Mouse (Mus musculus) bone marrow macrophage, adult 2 months (primary cell): Measurements from ENCODE around the gene Megf8.

Experiments used
- CTCF ChIP-seq: IDR thresholded peaks from 2 replicates; pipeline ENCODE4 v1.5.1; 2012; ENCODE audit warnings: low read depth, mild to moderate bottlenecking, low read length, moderate library complexity
- POLR2A ChIP-seq: IDR thresholded peaks from 2 replicates; pipeline ENCODE4 v1.6.1; 2012; ENCODE audit warnings: mild to moderate bottlenecking, low read depth, low read length, borderline replicate concordance

GRCm38 (mm10) chr7:25314606-25315305 is 2.2 kb upstream of the Megf8 start:
- no peak for TF ChIP-seq CTCF
- TF ChIP-seq POLR2A: no peak
